Mouse (Mus musculus): ENCODE results near the gene Dscaml1.

The Dscaml1 gene

DNA sequence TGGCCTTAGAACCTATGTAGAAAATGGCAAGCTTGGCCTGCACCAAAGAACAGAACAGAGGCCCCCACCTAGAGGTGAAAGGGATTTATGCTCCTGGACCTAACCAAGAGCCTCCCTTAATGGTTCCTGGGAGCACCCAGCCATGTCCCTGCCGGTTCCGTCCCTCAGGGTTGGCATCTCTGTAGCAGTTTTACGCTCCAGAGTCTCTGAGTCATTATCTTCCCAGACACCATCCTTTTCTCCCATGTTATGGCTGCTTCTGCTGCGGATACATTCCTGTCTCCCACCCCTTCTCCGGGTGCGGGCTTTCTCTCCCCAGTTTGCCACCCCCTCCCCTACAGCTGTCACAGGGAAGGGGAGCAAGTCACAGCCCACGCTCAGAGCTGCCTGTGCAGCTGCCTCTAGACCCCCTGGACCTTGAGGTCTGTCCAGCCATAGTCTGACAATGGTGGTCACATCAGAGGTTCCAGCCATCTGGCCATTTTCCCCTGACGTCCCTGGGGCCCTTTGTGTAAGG is 108.1 kb downstream of the Dscaml1 start:
- Histone ChIP-seq H3K36me3 (ENCODE audit: control insufficient read depth, insufficient read depth, low read length, poor library complexity, severe bottlenecking) (no peaks in the 10 kb centered on the region), H3K27me3 (ENCODE audit: control insufficient read depth, insufficient read depth, low read length, poor library complexity, severe bottlenecking) (no peaks in the 10 kb centered on the region)
- DNase-seq (ENCODE audit: low read depth, low spot score) = no peak

DNA sequence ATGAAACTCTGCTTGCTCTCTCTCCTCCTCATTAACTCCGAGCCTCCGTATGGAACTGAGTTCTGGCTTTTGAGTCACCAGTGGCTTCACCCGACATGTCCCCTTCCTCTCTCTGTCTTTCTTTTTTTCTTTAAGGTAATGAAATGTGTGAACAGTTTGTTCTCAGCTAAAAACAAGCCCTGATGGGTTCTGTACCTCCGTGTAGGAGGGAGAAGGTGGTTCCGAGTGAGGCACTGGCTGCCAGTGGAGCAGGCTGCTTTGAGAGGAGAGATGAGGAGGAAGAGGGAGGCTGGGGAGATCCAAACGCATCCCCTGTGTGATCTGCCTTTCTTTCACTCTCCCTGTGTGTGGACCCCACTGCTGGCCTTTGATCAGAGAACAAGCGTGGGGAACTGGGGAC is 111.2 kb downstream of the Dscaml1 start:
- no peaks in the 10 kb centered on the region for H3K27me3 ChIP-seq (ENCODE audit: control insufficient read depth, insufficient read depth, low read length, poor library complexity, severe bottlenecking)
- no peaks in the 10 kb centered on the region for H3K36me3 ChIP-seq (ENCODE audit: control insufficient read depth, insufficient read depth, low read length, poor library complexity, severe bottlenecking)
- DNase-seq (ENCODE audit: low read depth, low spot score) = no peak

DNA sequence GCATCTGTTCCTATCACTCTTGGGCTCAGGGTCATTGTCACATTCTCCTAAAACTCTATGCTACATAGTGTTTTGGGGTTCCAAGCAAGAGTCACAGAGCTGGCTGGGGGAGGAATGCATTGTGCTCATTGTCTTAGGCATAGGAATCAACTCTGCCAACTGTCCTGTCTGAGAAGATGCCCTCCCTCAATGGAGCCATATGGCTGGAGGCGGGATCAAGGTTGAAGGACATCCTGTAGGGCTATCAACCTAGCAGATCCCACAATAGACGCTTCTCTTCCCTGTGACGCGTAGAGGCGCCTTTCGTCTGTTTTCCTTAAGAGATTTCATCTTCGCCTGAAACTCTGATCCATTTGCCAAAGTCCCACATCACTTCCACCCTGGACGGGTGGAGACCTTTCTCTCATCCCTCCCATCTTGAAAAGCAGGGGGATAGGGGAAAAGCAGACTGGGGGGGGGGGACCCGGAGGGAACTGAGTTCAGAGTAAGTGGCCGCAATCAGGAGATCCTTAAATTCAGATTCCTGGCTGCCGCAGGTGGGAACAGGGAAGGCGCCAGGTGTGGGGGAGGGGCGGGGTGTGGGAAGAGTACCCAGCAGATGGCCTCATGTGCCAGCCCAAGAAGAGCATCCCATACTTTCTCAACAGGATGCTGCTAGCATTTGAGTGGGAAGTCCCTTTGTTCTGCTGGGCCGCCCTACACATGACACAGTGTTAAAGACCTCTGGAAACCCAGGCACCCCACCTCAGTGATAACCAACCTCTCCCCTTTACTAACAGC is 113.0 kb downstream of the Dscaml1 start:
- H3K27me3 ChIP-seq (ENCODE audit: control insufficient read depth, insufficient read depth, low read length, poor library complexity, severe bottlenecking) = no peaks in the 10 kb centered on the region
- no peak for DNase-seq (ENCODE audit: low read depth, low spot score)
- no peaks in the 10 kb centered on the region for H3K36me3 ChIP-seq (ENCODE audit: control insufficient read depth, insufficient read depth, low read length, poor library complexity, severe bottlenecking)

- no peak for DNase-seq (ENCODE audit: low read depth, low spot score)
- Histone ChIP-seq H3K27me3 (ENCODE audit: control insufficient read depth, insufficient read depth, low read length, poor library complexity, severe bottlenecking) (no peaks in the 10 kb centered on the region), H3K36me3 (ENCODE audit: control insufficient read depth, insufficient read depth, low read length, poor library complexity, severe bottlenecking) (no peaks in the 10 kb centered on the region)
These were observed 119.7 kb downstream of the Dscaml1 start for GRCm38 (mm10) chr9:45546024-45546638.

- DNase-seq (ENCODE audit: low read depth, low spot score) = no peak
- no peaks in the 10 kb centered on the region for H3K27me3 ChIP-seq (ENCODE audit: control insufficient read depth, insufficient read depth, low read length, poor library complexity, severe bottlenecking)
These were observed 120.6 kb downstream of the Dscaml1 start for GRCm38 (mm10) chr9:45546902-45547578.

GRCm38 (mm10) chr9:45549796-45550195 is 123.4 kb downstream of the Dscaml1 start:
- no peaks in the 10 kb centered on the region for H3K27me3 ChIP-seq (ENCODE audit: control insufficient read depth, insufficient read depth, low read length, poor library complexity, severe bottlenecking)
- DNase-seq (ENCODE audit: low read depth, low spot score) = no peak

More at GRCm38 (mm10) chr9:45546902-45547578, 120.6 kb downstream of the Dscaml1 start:
- H3K36me3 ChIP-seq (ENCODE audit: control insufficient read depth, insufficient read depth, low read length, poor library complexity, severe bottlenecking) = no peaks in the 10 kb centered on the region

DNA sequence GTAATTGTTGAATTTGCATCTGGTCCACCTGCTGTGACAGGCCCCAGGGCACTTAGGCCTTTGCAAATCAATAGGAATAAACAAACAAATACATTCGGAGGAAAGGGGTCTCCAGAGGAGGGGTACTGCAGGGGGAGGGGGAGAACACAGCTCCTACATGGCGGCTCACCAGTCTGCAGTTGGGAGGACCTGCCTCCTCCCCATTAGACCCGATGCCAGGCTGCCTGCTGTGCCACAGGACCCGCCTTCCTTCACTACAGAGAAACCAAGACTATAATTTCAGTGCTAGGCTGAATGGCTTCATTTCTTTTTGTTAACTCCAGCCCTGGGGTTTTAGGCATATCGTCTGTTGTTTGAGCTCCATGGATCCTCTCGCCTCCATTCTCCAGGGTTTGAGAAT is 123.8 kb downstream of the Dscaml1 start:
- Histone ChIP-seq H3K27me3 (ENCODE audit: control insufficient read depth, insufficient read depth, low read length, poor library complexity, severe bottlenecking) (no peaks in the 10 kb centered on the region), H3K36me3 (ENCODE audit: control insufficient read depth, insufficient read depth, low read length, poor library complexity, severe bottlenecking) (no peaks in the 10 kb centered on the region)
- DNase-seq (ENCODE audit: low read depth, low spot score) = no peak

More at GRCm38 (mm10) chr9:45549796-45550195, 123.4 kb downstream of the Dscaml1 start:
- no peaks in the 10 kb centered on the region for H3K36me3 ChIP-seq (ENCODE audit: control insufficient read depth, insufficient read depth, low read length, poor library complexity, severe bottlenecking)

GRCm38 (mm10) chr9:45550662-45551061 is 124.2 kb downstream of the Dscaml1 start:
- Histone ChIP-seq H3K27me3 (ENCODE audit: control insufficient read depth, insufficient read depth, low read length, poor library complexity, severe bottlenecking) (no peaks in the 10 kb centered on the region), H3K36me3 (ENCODE audit: control insufficient read depth, insufficient read depth, low read length, poor library complexity, severe bottlenecking) (no peaks in the 10 kb centered on the region)
- DNase-seq (ENCODE audit: low read depth, low spot score) = no peak

GRCm38 (mm10) chr9:45555036-45555826 is 128.8 kb downstream of the Dscaml1 start:
- DNase-seq (ENCODE audit: low read depth, low spot score) = no peak
- H3K36me3 ChIP-seq (ENCODE audit: control insufficient read depth, insufficient read depth, low read length, poor library complexity, severe bottlenecking) = no peaks in the 10 kb centered on the region
- H3K27me3 ChIP-seq (ENCODE audit: control insufficient read depth, insufficient read depth, low read length, poor library complexity, severe bottlenecking) = no peaks in the 10 kb centered on the region

DNA sequence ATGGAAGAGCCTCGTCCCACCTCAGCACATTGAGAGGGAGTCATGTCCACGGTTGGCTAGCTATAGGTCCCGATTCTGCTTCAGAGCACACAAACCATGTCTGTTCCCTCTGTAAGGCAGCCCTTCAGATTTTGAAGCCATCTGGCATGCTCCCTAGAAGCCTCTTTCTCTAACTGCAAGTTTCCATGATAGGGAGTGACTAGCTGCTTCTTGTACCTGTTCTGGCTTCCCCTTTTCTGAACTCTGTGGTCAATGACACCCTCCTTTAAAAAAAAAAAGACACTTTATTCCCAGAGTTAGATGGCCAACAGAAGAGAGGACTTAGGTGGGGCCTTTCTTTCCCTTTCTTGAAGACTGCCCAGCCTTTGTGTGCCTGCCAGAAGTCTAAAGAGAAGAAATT is 130.5 kb downstream of the Dscaml1 start:
- Histone ChIP-seq H3K36me3 (ENCODE audit: control insufficient read depth, insufficient read depth, low read length, poor library complexity, severe bottlenecking) (no peaks in the 10 kb centered on the region), H3K27me3 (ENCODE audit: control insufficient read depth, insufficient read depth, low read length, poor library complexity, severe bottlenecking) (no peaks in the 10 kb centered on the region)
- no peak for DNase-seq (ENCODE audit: low read depth, low spot score)

DNA sequence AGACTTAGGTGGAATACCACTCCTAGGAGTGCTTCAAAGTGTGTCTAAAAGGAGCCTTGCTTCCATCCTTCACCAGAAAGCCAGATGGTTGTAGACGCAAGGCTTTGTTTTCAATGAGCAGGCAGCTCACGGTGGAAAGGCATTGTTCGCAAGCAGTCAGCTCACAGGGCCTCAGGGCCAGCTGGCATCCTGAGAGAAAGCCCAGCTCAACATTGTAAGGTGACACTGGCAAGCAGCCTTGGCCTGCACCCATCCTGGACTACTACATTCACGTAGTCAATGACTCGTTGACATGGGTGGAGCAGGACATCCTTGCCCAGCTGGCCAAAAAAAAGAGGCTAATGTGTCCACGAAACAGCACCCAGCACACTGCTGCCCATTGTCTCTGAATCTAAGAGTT is 134.6 kb downstream of the Dscaml1 start:
- no peak for DNase-seq (ENCODE audit: low read depth, low spot score)
- no peaks in the 10 kb centered on the region for H3K36me3 ChIP-seq (ENCODE audit: control insufficient read depth, insufficient read depth, low read length, poor library complexity, severe bottlenecking)
- H3K27me3 ChIP-seq (ENCODE audit: control insufficient read depth, insufficient read depth, low read length, poor library complexity, severe bottlenecking) = no peaks in the 10 kb centered on the region

DNA sequence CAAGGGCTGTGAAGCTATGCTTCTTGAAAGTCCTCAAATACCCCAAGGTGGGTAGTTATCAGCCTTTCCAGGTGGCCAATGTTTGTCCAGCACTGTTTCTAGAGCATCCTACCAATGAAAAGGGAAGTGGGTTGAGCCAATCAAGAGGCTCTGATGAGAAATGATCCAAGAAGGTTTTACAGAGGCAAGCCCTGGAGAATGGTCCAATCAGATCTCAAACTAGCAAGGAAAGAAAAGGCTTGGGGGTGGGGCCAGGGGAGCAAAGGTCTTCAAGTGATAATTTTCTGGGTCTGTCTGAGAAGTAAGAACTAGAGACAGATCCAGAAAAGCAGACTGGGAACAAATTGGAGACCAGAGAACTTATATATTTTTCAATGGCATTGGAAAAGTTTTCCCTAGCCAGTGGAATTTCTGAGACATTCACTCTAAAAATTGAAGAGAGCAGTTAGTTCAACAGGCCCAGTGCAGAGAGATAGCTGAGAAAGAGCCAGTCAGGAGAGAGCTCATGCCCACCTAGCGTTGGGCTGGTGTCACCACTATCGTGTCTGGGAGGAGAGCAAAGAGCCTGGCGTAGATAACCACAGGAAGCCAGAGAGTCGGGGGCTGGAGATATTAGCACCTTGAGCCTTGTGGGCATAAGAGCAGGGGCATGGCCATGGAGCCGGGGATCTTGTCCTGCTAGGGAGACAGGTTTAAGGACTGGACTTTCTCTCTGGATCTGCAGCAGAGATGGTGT is 140.6 kb downstream of the Dscaml1 start:
- Histone ChIP-seq H3K36me3 (ENCODE audit: control insufficient read depth, insufficient read depth, low read length, poor library complexity, severe bottlenecking) (no peaks in the 10 kb centered on the region), H3K27me3 (ENCODE audit: control insufficient read depth, insufficient read depth, low read length, poor library complexity, severe bottlenecking) (no peaks in the 10 kb centered on the region)
- no peak for DNase-seq (ENCODE audit: low read depth, low spot score)

DNA sequence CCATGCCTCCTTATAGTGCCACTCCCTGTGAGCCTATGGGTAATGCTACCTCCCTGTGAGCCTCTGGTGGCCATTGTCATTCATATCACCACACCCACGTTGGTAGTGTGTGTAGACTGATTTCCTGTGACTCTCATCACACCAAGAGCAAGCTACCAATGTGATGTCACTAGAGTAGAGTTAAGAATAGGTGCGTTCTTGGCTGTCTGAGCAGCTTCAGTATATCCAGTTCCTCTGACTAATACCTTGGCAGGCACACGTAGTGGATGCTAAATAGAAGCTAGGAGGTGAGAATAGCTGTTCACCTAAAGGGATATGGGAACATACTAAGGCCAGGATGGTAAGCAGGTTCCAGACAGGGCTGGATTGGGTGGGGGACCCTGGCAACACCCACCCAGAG is 143.3 kb downstream of the Dscaml1 start:
- Histone ChIP-seq H3K27me3 (ENCODE audit: control insufficient read depth, insufficient read depth, low read length, poor library complexity, severe bottlenecking) (no peaks in the 10 kb centered on the region), H3K36me3 (ENCODE audit: control insufficient read depth, insufficient read depth, low read length, poor library complexity, severe bottlenecking) (no peaks in the 10 kb centered on the region)
- no peak for DNase-seq (ENCODE audit: low read depth, low spot score)

- no peaks in the 10 kb centered on the region for H3K27me3 ChIP-seq (ENCODE audit: control insufficient read depth, insufficient read depth, low read length, poor library complexity, severe bottlenecking)
- DNase-seq (ENCODE audit: low read depth, low spot score) = no peak
- H3K36me3 ChIP-seq (ENCODE audit: control insufficient read depth, insufficient read depth, low read length, poor library complexity, severe bottlenecking) = no peaks in the 10 kb centered on the region
These were observed 143.9 kb downstream of the Dscaml1 start for GRCm38 (mm10) chr9:45570346-45570745.
